Mouse (Mus musculus): ENCODE data around the gene Slf2. TPM values are rescaled to one million over a fixed set of nuclear protein-coding genes. Genes with fewer than 3 reads are reported as not detected.

Gene Slf2
- polyA plus RNA-seq, 1 experiment: 5.7 TPM

DNA sequence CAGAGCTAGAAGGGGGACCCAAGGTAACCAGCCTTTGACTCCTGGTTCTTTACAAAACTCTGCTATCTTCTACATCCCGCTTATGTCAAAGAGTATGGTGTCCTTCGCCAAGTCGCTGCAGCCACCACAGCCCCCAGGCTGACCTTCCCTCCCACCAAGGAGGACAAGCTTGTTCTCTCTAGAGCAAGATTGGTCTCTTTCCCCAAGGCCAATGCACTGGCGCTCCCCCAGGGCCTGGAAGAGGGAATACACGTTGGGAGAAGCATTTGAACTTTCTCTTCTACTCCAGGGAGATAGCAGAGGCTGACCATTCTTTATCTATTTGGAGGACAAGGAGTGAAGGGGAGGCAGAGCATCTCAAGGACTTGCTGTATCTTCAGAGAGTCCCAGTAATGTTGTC lies 33.4 kb upstream of the Slf2 start:
- no peaks in the 10 kb centered on the region for H3K9me3 ChIP-seq
- H3K27me3 ChIP-seq (replicated peaks): peaks cover 85% of the 10 kb centered on the region
- H3K4me1 ChIP-seq: peaks cover 18% of the 10 kb centered on the region
- H3K4me3 ChIP-seq (replicated peaks): no peak overlapping the region
- TF ChIP-seq FLI1 (IDR thresholded peaks at IDR 0.05; ENCODE audit: low read length): no peak
- TF ChIP-seq GATA1 (IDR thresholded peaks at IDR 0.05; ENCODE audit: borderline replicate concordance, low read length): no peak
- no peaks in the 10 kb centered on the region for H3K36me3 ChIP-seq (replicated peaks; ENCODE audit: low read length)

DNA sequence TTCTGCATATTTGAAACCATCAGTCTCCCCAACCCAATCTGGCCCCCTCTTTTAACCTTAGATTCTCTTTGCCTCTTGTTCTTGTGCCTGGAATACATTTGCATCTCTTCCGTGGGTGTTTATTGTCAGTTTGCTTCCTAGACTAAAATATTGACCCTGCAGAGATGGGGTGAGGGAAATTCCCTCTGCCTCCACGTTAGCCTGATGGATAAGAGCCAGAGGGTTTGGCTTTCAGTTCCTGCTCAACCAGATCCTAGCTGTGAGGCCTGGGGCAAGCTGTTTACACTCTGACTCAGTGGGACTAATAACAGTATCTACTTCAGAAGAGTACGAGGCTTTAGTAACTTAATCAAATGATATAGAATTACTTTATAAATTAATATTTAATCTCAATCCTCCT lies 32.3 kb upstream of the Slf2 start:
- H3K4me1 ChIP-seq: peaks cover 18% of the 10 kb centered on the region
- H3K27me3 ChIP-seq (replicated peaks): peaks cover 84% of the 10 kb centered on the region
- H3K9me3 ChIP-seq: no peaks in the 10 kb centered on the region
- TF ChIP-seq GATA1 (IDR thresholded peaks at IDR 0.05; ENCODE audit: borderline replicate concordance, low read length): no peak
- TF ChIP-seq FLI1 (IDR thresholded peaks at IDR 0.05; ENCODE audit: low read length): no peak
- no peak overlapping the region for H3K4me3 ChIP-seq (replicated peaks)
- H3K36me3 ChIP-seq (replicated peaks; ENCODE audit: low read length): no peaks in the 10 kb centered on the region

DNA sequence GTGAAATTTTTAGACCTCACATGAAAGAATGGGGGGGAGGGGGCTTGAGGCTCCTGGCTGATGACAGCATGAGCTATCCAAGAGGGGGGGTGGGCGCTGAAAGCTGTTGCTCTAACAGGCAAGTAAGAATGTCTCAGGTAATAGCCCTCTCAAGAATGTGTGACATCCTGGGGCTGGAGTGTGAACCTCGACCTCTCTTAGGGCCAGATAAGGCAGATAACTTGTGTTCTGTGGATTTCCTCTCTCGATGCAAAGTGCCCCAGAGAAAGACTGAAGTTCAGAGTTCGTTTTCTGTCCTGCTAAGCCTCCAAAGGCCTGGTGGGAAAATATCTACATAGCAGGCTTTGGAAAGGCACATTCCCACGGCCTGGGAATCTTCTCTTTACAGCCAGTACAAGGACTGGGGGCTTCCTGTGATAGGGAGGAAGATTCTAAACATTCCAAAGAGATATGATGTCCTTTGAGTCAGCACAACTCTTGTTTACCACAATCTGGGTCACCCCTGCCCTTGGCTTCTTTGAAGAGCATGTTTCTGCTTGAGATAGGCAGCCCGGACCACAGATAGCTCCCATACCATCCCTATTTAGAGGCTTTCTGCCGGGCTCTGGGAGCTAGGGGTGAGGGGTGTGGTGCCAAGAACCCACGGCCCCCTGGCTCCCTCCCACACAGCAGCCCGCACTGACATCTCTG lies 31.7 kb upstream of the Slf2 start:
- H3K4me3 ChIP-seq (replicated peaks): no peak overlapping the region
- H3K9me3 ChIP-seq: no peaks in the 10 kb centered on the region
- no peaks in the 10 kb centered on the region for H3K36me3 ChIP-seq (replicated peaks; ENCODE audit: low read length)
- peaks cover 84% of the 10 kb centered on the region for H3K27me3 ChIP-seq (replicated peaks)
- TF ChIP-seq GATA1 (IDR thresholded peaks at IDR 0.05; ENCODE audit: borderline replicate concordance, low read length): no peak
- TF ChIP-seq FLI1 (IDR thresholded peaks at IDR 0.05; ENCODE audit: low read length): no peak
- peaks cover 18% of the 10 kb centered on the region for H3K4me1 ChIP-seq

DNA sequence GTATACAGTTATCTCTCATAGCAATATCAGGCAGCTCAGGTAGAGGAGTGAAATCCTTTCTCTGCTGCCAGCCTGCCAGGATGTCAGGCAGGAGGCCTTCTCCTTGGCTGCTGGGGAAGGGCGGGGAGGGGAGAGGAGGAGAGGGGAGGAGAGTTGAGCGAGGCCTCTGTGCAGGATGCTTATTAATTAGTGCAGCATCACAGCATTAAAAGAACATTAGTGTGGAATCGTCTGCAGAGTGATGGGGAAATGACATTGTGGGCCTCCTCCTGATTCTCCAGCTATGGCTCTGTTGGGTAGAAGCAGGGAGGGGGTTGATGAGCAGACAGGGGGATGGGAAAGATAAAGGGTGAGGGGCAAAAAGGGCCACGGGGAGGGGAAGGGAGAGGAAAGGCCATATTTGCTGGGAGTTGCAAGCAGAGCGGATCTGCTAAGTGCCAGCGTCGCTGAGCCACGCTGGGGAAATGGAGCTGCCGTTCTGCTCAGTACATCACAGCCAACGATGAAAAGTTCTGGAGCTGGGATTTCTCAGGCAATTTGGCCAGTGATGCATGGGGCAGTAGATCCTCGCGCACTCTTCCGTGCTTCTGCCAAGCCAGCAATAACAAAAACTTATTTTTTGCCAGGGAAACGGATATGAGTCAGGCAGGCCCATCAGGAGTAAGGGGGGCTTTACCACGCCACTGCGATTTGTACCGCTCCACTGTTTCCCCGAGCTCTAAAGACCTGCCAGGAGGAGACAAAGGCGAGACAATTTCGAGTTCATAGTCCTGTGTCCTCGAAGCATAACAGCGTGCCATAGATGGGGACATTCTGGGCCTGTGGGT lies 30.8 kb upstream of the Slf2 start:
- no peak overlapping the region for H3K4me3 ChIP-seq (replicated peaks)
- peaks cover 18% of the 10 kb centered on the region for H3K4me1 ChIP-seq
- TF ChIP-seq FLI1 (IDR thresholded peaks at IDR 0.05; ENCODE audit: low read length) (no peak), GATA1 (IDR thresholded peaks at IDR 0.05; ENCODE audit: borderline replicate concordance, low read length) (no peak)
- no peaks in the 10 kb centered on the region for H3K36me3 ChIP-seq (replicated peaks; ENCODE audit: low read length)
- H3K27me3 ChIP-seq (replicated peaks): peaks cover 89% of the 10 kb centered on the region
- H3K9me3 ChIP-seq: no peaks in the 10 kb centered on the region

DNA sequence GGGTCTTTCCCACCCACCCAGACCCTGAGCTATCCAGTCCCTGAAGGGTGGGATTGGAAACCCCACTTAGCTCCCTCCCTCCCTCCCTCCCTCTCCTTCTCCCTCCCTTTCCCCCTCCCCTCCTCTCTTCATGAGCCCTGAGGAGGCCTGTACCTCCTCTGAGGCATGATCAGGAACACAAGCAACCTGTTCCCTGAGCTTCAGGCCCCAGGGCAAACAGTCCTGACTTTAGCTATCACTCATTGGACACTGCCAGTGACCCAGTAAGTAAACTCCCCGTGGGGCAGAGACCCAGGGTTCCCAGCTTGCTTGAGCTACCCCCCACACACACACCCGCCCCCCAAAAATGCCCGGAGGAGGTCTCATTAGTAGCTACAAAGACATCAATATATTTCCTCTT lies 29.9 kb upstream of the Slf2 start:
- TF ChIP-seq GATA1 (IDR thresholded peaks at IDR 0.05; ENCODE audit: borderline replicate concordance, low read length): no peak
- TF ChIP-seq FLI1 (IDR thresholded peaks at IDR 0.05; ENCODE audit: low read length): no peak
- Histone ChIP-seq H3K4me1 (peaks cover 18% of the 10 kb centered on the region), H3K9me3 (no peaks in the 10 kb centered on the region), H3K27me3 (replicated peaks) (peaks cover 89% of the 10 kb centered on the region), H3K36me3 (replicated peaks; ENCODE audit: low read length) (no peaks in the 10 kb centered on the region), H3K4me3 (replicated peaks) (no peak overlapping the region)

DNA sequence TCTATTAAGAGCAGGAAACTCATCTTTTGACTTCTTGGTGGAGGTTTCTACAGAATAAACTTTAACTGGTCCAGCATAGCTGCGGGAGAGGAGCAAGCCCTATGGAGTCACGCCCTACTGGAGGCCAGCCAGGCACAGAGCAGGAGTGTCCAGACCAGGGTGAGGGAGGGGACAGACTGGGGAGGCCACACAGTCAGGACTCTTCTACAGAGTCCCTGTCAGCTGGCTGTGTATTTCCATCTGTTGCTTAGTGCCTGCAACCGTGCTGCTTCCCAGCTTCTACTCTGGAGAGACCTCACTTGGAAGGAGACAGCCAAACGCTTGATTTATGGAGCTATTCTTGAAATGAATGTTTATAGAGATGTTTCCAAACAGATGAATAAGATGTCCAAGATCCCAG lies 28.6 kb upstream of the Slf2 start:
- H3K9me3 ChIP-seq: no peaks in the 10 kb centered on the region
- TF ChIP-seq FLI1 (IDR thresholded peaks at IDR 0.05; ENCODE audit: low read length): no peak
- TF ChIP-seq GATA1 (IDR thresholded peaks at IDR 0.05; ENCODE audit: borderline replicate concordance, low read length): no peak
- H3K36me3 ChIP-seq (replicated peaks; ENCODE audit: low read length): no peaks in the 10 kb centered on the region

DNA sequence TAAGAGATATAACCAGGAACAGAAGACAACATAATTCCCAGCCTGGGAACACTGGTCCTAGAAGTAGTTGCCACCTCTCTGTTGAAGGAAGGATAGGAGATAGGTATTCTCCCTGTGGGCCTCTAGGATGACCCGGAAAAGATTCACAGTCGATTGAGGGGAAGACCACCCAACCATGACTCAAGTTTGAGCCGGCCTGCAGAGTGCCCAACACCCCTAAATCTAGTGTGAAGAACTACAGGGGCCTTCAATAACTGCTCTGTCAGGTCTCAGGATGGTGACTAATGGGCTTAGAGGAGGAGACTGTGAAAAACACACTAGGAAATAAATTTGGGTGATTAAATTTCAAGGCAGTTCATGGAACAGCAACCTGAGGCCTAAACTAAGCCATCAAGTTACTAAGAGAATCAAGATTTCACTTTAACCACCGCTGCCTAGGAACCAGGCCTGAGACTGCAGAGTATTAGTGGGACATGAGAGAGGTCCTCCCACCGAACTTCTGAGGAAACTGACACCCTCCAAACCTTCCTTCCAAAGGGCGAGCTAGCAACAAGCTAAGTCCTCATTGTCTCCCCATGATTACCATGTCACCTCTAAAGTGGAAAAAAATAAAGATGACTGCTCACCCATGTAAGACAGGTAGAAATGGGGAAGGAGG lies 27.5 kb upstream of the Slf2 start:
- Histone ChIP-seq H3K4me3 (replicated peaks) (no peak overlapping the region), H3K36me3 (replicated peaks; ENCODE audit: low read length) (no peaks in the 10 kb centered on the region), H3K9me3 (no peaks in the 10 kb centered on the region), H3K4me1 (peaks cover 18% of the 10 kb centered on the region), H3K27me3 (replicated peaks) (peaks cover 83% of the 10 kb centered on the region)
- no peak for TF ChIP-seq FLI1 (IDR thresholded peaks at IDR 0.05; ENCODE audit: low read length)
- TF ChIP-seq GATA1 (IDR thresholded peaks at IDR 0.05; ENCODE audit: borderline replicate concordance, low read length): no peak

More for the DNA sequence above, 28.6 kb upstream of the Slf2 start:
- peaks cover 84% of the 10 kb centered on the region for H3K27me3 ChIP-seq (replicated peaks)
- H3K4me1 ChIP-seq: peaks cover 18% of the 10 kb centered on the region
- no peak overlapping the region for H3K4me3 ChIP-seq (replicated peaks)

DNA sequence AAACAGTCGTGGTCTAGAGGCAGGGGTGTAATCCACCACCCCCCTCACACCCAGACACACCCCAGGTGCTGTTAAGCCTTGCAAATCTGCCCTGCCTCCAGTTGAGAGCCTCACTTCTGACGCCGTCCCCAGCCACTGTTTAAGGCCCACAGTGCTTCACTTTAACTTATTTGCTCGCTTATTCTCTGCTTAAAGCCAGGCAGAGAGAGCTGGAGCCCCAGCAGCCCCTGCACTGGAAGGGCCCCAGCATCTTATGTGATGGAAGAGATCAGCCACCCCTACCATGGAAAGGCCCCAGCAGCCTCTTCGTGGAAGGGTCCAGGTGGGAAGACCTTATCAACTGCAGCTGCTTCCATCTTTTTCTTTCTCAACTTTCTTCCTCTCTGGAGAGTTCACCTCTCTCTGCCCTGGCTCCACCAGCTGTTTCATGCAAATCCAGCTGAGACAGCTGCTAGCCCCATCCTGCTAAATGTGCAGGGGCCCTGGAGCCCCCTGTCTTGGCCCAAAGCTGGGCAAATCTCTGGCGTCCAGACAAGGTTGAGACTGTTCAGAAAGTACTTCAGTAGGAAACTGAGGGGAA lies 26.7 kb upstream of the Slf2 start:
- no peaks in the 10 kb centered on the region for H3K36me3 ChIP-seq (replicated peaks; ENCODE audit: low read length)
- no peaks in the 10 kb centered on the region for H3K9me3 ChIP-seq
- TF ChIP-seq GATA1 (IDR thresholded peaks at IDR 0.05; ENCODE audit: borderline replicate concordance, low read length) (no peak), FLI1 (IDR thresholded peaks at IDR 0.05; ENCODE audit: low read length) (no peak)
- H3K27me3 ChIP-seq (replicated peaks): peaks cover 84% of the 10 kb centered on the region
- H3K4me3 ChIP-seq (replicated peaks): no peak overlapping the region
- peaks cover 15% of the 10 kb centered on the region for H3K4me1 ChIP-seq

DNA sequence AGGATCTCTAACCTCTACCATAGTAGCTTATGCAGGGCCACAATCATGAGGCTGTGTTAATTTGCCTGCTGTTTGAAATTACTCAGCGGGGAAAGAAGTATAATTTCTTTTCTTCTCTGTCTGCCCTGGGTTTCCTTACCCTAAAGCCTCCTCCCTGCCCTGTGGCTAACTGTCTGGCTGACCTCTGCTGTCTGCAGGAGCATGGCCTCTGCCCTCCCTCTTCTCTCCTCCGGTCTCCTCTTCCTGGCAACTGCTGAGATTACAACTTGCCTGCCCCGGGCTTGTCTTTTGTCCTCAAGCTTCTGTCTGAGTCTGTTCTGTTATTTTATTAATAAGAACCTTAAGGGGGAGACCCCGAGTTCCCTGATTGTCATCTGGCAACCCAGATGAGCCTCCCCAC lies 25.6 kb upstream of the Slf2 start:
- no peaks in the 10 kb centered on the region for H3K9me3 ChIP-seq
- no peaks in the 10 kb centered on the region for H3K36me3 ChIP-seq (replicated peaks; ENCODE audit: low read length)
- peaks cover 80% of the 10 kb centered on the region for H3K27me3 ChIP-seq (replicated peaks)
- H3K4me1 ChIP-seq: peaks cover 4% of the 10 kb centered on the region
- TF ChIP-seq GATA1 (IDR thresholded peaks at IDR 0.05; ENCODE audit: borderline replicate concordance, low read length): no peak
- no peak for TF ChIP-seq FLI1 (IDR thresholded peaks at IDR 0.05; ENCODE audit: low read length)
- H3K4me3 ChIP-seq (replicated peaks): no peak overlapping the region

Measured in megakaryocyte, embryonic 14.5 days (primary cell).